Mouse (Mus musculus) telencephalon, adult 2 months (tissue): Measurements from ENCODE around the gene Ddi2.

Experiments used
- DNase-seq: peaks from one replicate; pipeline ENCODE4 v3.0.0-alpha.2; 2011; ENCODE audit warnings: low read depth, low spot score

Ddi2 gene

DNA sequence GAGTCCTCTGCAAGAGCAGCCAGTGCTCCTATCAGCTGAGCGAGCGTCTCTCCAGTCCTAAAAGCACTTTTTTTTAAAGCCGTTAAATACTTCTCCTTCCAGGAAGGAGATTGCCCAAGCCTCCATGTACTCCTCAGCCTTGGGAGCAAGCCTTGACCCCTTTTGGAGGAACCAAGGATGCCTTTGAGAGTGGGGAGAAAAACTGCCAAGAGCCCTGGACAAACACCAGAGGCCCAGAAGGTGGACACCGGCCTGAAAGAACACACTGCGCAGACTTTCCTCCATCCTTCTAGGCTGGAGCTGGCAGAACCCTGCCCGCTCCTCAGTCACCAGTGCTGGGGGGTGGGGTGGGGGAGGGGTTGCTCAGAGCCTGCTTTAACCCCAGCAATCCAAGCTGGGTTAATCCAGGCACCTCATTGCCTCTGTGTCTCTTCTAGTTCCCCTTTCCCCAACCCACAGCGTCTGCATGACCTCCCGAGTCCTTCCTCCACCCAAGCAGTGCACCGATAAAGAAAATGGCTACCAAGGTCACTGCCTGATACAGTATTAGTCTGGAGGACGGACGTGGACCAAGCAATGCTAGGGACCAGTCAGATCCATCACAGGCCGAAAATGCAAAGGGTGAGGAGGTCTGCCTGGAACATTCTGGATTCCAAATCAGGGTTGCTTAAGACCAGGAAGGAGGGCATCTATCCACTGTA is 67.2 kb downstream of the Ddi2 start:
- no peak for DNase-seq

- no peak for DNase-seq
Measured at GRCm38 (mm10) chr4:141654509-141654908, 68.7 kb downstream of the Ddi2 start.

GRCm38 (mm10) chr4:141653813-141654212 is 69.4 kb downstream of the Ddi2 start:
- DNase-seq, result no peak

- no peak for DNase-seq
Measured at GRCm38 (mm10) chr4:141653044-141653443, 70.2 kb downstream of the Ddi2 start.

DNA sequence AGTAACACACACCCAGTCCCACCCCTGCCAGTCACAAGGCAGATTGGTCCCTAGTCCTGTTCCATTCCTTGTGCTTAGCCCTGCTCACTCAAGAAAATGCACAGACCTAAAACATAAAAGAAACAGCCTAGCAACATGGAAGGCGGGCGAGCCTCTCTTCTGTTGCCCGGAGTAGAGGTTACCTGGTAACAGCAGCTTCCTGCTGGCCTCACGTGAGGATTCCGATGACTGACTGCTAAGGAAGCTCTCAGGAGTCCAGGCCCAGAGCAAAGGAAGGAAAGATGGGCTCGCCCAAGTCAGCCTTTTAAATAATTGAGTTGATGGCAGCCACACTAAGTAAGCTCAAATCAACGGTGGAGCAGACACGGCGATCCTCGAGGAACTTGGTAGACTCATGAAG is 71.3 kb downstream of the Ddi2 start:
- no peak for DNase-seq

DNA sequence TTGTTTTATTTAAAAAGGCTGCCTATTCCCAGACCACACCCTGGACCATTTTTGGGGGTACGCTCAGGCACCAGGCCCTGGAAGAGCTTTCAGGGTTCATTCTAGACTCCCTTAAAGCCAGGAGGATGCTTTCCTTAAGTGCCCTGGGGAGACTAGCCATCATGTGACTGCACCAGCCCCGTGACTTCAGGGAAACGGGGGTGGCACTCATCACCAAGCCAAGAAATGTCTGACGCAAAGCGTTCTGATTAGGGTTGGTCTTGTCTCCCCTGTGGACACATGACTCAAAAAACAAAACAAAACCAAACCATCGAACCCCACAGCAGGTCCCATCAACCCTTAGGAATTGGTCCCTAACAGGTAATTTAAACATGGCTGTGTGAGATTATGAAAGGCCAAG is 71.9 kb downstream of the Ddi2 start:
- no peak for DNase-seq

GRCm38 (mm10) chr4:141649244-141649643 is 74.0 kb downstream of the Ddi2 start:
- no peak for DNase-seq

GRCm38 (mm10) chr4:141648262-141648661 is 75.0 kb downstream of the Ddi2 start:
- DNase-seq, result no peak

GRCm38 (mm10) chr4:141647187-141647586 is 76.0 kb downstream of the Ddi2 start:
- DNase-seq, result no peak

- no peak for DNase-seq
Measured at GRCm38 (mm10) chr4:141645988-141646387, 77.2 kb downstream of the Ddi2 start.

GRCm38 (mm10) chr4:141643118-141643855 is 79.9 kb downstream of the Ddi2 start:
- peak; percentile 61 for DNase-seq

- DNase-seq, result no peak
Measured at GRCm38 (mm10) chr4:141641961-141642811, 81.0 kb downstream of the Ddi2 start.

- DNase-seq, result no peak
Measured at GRCm38 (mm10) chr4:141641353-141641771, 81.9 kb downstream of the Ddi2 start.

DNA sequence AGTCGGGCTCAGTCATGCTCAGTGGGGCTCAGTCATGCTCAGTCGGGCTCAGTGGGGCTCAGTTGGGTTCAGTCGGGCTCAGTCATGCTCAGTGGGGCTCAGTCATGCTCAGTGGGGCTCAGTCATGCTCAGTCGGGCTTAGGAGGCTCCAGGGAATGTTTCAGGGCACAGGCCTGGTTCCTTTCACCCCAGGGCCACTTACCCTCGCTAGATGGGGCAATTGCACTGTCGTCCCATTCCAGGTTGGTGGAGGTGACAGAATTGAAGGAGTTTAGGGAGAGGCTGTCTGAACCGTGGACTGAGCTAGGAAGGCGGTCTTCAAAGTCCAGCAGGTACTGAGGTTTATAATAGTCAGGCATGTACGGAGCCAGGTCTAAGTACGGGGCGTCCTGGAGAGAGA is 83.7 kb downstream of the Ddi2 start:
- DNase-seq, result no peak

- no peak for DNase-seq
Measured at GRCm38 (mm10) chr4:141636693-141637092, 86.5 kb downstream of the Ddi2 start.

DNA sequence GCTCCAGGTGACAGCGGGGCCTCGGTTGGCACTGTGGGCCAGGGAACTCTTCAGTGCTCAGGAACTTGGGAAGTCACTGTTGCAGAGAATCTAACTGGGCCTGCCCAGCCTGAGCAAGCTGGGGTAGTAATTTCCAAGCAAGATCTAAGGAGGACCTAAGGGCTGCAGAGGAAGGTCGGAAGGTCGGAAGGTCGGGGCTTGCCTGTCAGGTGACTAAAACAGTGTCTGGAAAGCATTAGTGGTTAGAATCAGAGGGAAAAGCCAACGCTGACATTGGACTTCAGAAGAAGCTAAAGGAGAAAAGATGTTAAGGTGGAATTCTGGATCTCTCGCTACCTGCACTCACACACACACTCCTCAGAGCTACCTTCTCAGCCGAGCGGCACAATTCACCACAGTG is 87.2 kb downstream of the Ddi2 start:
- no peak for DNase-seq

- DNase-seq, result no peak
Measured at GRCm38 (mm10) chr4:141632111-141632873, 90.9 kb downstream of the Ddi2 start.

DNA sequence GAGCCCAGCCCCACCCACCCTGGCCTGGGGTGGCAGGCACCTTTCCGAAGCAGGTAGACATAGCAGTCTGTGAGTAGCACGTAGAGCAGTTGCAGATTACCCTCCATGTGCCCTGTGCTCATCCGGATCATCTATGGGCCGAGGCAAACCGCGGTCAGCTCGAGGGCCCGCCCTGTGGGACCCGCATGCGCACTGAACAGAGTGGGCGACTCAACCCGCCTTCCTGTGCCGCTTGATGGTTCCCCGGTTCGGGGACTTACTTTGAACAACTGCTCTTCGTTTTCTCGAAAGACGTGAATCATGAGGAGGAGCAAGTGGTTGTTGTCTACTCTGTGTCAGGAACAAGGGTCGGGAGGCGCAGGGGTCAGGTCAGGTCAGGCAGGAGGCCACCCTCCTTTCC is 92.0 kb downstream of the Ddi2 start:
- DNase-seq, result no peak

DNA sequence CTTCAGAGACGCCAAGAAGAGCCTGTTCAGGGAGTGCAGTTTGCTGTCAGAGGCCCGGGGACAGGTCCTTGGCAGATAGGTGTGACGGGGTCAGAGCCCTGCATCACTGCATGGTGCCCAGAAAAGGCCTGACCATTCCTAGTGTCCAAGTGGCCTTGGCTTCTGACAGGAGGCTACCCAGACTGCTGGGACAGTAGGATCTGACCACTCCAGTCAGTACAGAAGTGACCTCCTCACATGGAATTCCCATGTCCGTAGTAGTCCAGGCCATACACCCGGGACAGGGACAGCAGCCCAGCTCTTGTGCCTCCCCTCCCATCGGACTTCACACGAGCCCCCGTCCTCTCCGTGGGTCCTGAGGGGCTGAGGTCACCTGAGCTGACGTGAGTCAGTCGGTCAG is 93.2 kb downstream of the Ddi2 start:
- no peak for DNase-seq

- no peak for DNase-seq
Measured at GRCm38 (mm10) chr4:141628661-141629060, 94.6 kb downstream of the Ddi2 start.
